Mouse (Mus musculus): Measurements from ENCODE around the gene Rtraf. TPM values are rescaled to one million over a fixed set of nuclear protein-coding genes. Genes with fewer than 3 reads are reported as not detected.

Rtraf gene
- total RNA-seq, 2 experiments from 2014 or later: 41.4 to 44.9 TPM

DNA sequence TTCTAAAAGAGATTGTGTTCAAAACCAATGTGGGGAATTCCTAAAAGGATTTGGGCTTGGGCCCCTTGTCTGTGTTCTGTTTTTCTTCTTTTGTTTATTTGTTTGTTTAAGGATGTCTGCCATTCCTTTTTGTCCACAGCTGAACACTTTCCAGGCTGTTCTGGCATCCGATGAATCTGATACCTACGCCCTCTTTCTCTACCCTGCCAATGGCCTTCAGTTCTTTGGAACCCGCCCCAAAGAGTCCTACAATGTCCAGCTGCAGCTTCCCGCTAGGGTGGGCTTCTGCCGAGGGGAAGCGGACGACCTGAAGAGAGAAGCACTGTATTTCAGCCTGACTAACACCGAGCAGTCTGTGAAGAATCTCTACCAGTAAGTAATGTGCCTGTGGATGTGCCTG lies 60.1 kb downstream of the Rtraf start:
- DNase-seq (ENCODE audit: low spot score in 2 of 2): no peak
- intact Hi-C loops (cut with DNase I): no loop called here

DNA sequence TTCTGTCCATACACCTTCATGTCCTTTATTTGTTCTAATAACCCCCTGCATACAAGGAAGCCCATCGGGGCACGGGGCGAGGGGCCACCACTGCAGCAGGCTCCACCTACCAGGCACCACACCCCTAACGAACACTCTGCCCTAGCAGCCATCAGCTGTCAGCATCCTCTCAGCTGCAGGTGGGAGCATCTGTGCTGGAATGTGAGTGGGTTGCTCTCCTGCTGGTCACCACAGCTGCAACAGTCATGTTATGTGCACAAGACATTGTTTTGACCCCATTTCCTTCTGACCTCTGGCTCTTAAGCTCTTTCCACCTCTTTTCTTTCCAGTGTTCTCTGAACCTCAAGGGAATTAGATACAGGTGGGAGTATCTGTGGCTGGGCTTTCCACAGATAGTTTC lies 61.6 kb downstream of the Rtraf start:
- DNase-seq (ENCODE audit: low spot score in 2 of 2): no peak
- intact Hi-C loops (cut with DNase I): no loop called here

Other genes starting within 250 kb of the Rtraf start
- 1 to 10 TPM; 4.8 to 5.4 TPM for gene Gm2237, start 238.7 kb downstream of the Rtraf start, total RNA-seq (2021)
- gene Gm5458, start 221.2 kb downstream of the Rtraf start, total RNA-seq (2021): not detected
- 1 to 10 TPM; 3.0 to 4.7 TPM for gene Nid2, start 72.6 kb downstream of the Rtraf start, total RNA-seq (2021)
- 100 to 1,000 TPM; 224 to 237 TPM for gene Gng2, start 153.8 kb upstream of the Rtraf start, total RNA-seq (2021)

Data from left cerebral cortex, postnatal 25 days (tissue).